Mouse (Mus musculus): ENCODE data around the gene Sox5. TPM values are rescaled to one million over a fixed set of nuclear protein-coding genes. Genes with fewer than 3 reads are reported as not detected.

The Sox5 gene
- polyA plus RNA-seq, 1 experiment, result 2.5 TPM

DNA sequence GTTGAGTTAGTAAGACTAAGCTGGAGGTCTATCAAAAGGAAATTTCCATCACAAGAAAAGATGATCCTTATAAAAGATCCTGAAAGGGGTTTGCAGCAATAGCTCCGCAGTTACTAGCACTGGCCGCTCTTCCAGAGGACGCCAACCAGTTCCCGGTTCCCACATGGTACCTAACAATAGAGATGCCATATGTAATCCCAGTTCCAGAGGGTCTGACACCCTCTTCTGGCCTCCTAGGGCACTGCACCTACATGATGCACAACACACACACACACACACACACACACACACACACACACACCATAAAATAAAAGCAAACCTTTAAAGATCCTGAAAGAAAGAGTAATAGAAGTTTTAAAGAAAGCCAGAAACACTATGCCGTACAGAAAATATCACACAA lies 290.9 kb downstream of the Sox5 start:
- H3K4me3 ChIP-seq (ENCODE audit: extremely low read depth, insufficient read depth, insufficient read length), result no peak overlapping the region
- no peak for DNase-seq (ENCODE audit: low read depth in 1 of 2, low spot score in 2 of 2)
- WGBS, result 97% methylated on average over 5 of the region's 5 CpGs
- no peak overlapping the region for H3K27ac ChIP-seq (ENCODE audit: insufficient read depth, low read length)
- TF ChIP-seq CTCF (IDR thresholded peaks at IDR 0.05; ENCODE audit: extremely low read depth, insufficient read depth, insufficient read length, insufficient replicate concordance) (no peak), POLR2A (IDR thresholded peaks at IDR 0.05; ENCODE audit: low read depth, low read length) (no peak)
- no peaks in the 10 kb centered on the region for H3K27me3 ChIP-seq (ENCODE audit: control insufficient read depth, insufficient read depth, low read length)
- no peaks in the 10 kb centered on the region for H3K36me3 ChIP-seq (ENCODE audit: control insufficient read depth, insufficient read depth, low read length)
- no peaks in the 10 kb centered on the region for H3K4me1 ChIP-seq (ENCODE audit: control insufficient read depth, insufficient read depth, insufficient read length)

DNA sequence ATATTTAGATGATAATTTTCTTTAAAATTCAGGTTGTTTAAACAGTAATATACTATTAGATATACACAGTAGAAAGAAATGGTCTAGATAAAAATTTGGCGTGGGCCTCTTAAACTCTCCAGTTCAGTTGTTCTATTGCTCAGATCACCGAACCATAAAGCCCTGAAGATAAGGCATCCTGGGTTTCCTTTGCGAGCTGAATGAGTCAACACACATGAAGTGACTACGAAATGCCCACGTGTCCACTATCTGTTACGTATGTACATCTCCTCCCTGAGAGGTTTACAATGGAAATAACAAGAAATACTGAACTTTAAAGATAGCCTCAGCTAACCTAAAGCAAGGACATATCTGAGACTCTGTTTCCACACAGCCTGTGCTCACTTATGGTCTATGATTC lies 296.2 kb downstream of the Sox5 start:
- TF ChIP-seq CTCF (IDR thresholded peaks at IDR 0.05; ENCODE audit: extremely low read depth, insufficient read depth, insufficient read length, insufficient replicate concordance) (no peak), POLR2A (IDR thresholded peaks at IDR 0.05; ENCODE audit: low read depth, low read length) (no peak)
- WGBS, result 61% methylated on average over 6 of the region's 6 CpGs
- Histone ChIP-seq H3K4me1 (ENCODE audit: control insufficient read depth, insufficient read depth, insufficient read length) (no peaks in the 10 kb centered on the region), H3K4me3 (ENCODE audit: extremely low read depth, insufficient read depth, insufficient read length) (no peak overlapping the region), H3K27me3 (ENCODE audit: control insufficient read depth, insufficient read depth, low read length) (no peaks in the 10 kb centered on the region), H3K36me3 (ENCODE audit: control insufficient read depth, insufficient read depth, low read length) (no peaks in the 10 kb centered on the region), H3K27ac (ENCODE audit: insufficient read depth, low read length) (no peak overlapping the region)
- no peak for DNase-seq (ENCODE audit: low read depth in 1 of 2, low spot score in 2 of 2)

DNA sequence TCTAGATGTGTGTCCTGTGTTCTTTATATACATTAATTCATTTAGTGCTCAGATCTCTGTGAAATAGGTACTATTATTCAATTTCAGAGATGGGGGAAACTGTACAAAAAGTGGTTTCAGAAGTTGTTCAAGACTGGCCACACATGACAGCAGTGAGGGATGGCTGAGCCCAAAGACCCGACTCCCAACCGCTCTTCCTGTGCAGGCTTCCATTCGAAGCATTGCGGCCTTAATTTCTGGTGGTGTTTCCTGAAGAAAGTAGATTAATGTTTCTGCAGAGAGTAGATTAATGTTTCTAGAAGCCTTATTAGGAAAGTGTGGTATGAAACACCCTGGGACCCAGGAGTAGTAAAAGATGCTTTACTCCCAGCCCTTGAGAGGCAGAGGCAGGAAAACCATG lies 298.6 kb downstream of the Sox5 start:
- 47% methylated on average over 4 of the region's 4 CpGs for WGBS
- H3K4me1 ChIP-seq (ENCODE audit: control insufficient read depth, insufficient read depth, insufficient read length), result no peaks in the 10 kb centered on the region; the same call in 1 of the 2 replicates
- no peak for TF ChIP-seq CTCF (IDR thresholded peaks at IDR 0.05; ENCODE audit: extremely low read depth, insufficient read depth, insufficient read length, insufficient replicate concordance)
- TF ChIP-seq POLR2A (IDR thresholded peaks at IDR 0.05; ENCODE audit: low read depth, low read length), result no peak

DNA sequence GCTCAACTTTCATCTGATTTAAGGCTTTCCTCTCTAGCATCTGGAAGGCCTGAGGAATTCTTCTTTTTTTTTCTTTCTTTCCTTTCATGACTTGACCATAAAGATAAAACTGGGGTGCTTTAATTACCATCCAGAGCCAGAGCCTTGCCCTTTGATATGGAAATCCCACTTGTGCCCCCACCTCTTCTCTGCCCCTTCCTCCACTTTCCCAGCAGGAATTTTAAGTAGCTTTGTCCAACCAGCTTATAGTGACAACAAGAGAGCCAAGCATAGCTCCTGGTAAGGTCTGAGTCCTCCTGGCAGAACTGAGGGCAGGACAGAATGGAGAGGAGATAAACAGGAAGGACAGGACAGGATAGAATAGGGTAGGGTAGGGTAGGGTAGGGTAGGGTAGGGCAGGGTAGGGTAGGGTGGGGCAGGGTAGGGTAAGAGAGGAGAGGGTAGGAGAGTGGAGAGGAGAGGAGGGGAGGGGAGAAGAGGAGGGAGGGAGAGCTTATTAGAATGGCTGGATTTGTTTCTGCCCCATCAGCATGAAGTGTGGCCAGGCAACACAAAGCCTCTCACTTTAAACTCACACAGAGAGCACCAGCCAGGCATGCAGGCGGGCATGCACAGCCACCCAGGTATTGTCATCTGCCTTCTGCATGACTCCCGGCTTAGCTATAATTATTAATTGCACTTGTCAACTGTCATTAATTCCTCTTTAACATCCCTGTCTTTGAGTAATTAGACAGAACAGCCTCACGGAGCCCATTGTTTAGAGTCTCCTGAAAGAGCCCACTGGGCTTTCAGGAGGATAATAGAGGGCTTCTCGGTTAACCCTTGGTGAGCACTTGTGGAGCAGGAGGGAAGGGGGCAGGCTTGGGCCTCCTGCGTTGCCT lies 300.9 kb downstream of the Sox5 start:
- no peak for TF ChIP-seq CTCF (IDR thresholded peaks at IDR 0.05; ENCODE audit: extremely low read depth, insufficient read depth, insufficient read length, insufficient replicate concordance)
- H3K4me1 ChIP-seq (ENCODE audit: control insufficient read depth, insufficient read depth, insufficient read length), result no peaks in the 10 kb centered on the region; the same call in 1 of the 2 replicates
- H3K27me3 ChIP-seq (ENCODE audit: control insufficient read depth, insufficient read depth, low read length), result no peaks in the 10 kb centered on the region
- H3K27ac ChIP-seq (ENCODE audit: insufficient read depth, low read length), result no peak overlapping the region
- WGBS, result 85% methylated on average over 5 of the region's 5 CpGs
- no peaks in the 10 kb centered on the region for H3K36me3 ChIP-seq (ENCODE audit: control insufficient read depth, insufficient read depth, low read length)
- H3K4me3 ChIP-seq (ENCODE audit: extremely low read depth, insufficient read depth, insufficient read length), result no peak overlapping the region
- DNase-seq (ENCODE audit: low read depth in 1 of 2, low spot score in 2 of 2), result no peak

More for the DNA sequence above, 298.6 kb downstream of the Sox5 start:
- Histone ChIP-seq H3K27ac (ENCODE audit: insufficient read depth, low read length) (no peak overlapping the region), H3K4me3 (ENCODE audit: extremely low read depth, insufficient read depth, insufficient read length) (no peak overlapping the region), H3K36me3 (ENCODE audit: control insufficient read depth, insufficient read depth, low read length) (no peaks in the 10 kb centered on the region), H3K27me3 (ENCODE audit: control insufficient read depth, insufficient read depth, low read length) (no peaks in the 10 kb centered on the region)
- DNase-seq (ENCODE audit: low read depth in 1 of 2, low spot score in 2 of 2), result no peak

DNA sequence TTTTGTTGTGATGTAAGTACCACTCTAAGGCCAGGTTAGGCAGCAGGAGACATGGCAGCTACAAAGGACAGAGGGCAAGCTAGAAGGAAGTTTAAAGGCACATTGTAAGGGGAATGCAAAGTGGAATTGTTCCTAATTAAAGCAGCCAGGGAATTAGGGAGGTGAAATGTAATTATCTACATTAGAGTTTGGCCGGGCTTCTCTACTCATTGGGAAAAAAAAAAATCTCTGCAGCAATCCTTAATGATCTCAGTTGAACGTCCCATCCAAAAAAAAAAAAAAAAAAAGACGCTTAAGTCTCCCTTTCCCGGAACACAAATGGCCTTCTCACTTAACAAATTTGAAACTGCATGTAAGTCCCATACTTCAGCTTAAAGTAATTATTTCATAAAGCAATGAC lies 301.9 kb downstream of the Sox5 start:
- no peaks in the 10 kb centered on the region for H3K36me3 ChIP-seq (ENCODE audit: control insufficient read depth, insufficient read depth, low read length)
- TF ChIP-seq POLR2A (IDR thresholded peaks at IDR 0.05; ENCODE audit: low read depth, low read length) (no peak), CTCF (IDR thresholded peaks at IDR 0.05; ENCODE audit: extremely low read depth, insufficient read depth, insufficient read length, insufficient replicate concordance) (no peak)

DNA sequence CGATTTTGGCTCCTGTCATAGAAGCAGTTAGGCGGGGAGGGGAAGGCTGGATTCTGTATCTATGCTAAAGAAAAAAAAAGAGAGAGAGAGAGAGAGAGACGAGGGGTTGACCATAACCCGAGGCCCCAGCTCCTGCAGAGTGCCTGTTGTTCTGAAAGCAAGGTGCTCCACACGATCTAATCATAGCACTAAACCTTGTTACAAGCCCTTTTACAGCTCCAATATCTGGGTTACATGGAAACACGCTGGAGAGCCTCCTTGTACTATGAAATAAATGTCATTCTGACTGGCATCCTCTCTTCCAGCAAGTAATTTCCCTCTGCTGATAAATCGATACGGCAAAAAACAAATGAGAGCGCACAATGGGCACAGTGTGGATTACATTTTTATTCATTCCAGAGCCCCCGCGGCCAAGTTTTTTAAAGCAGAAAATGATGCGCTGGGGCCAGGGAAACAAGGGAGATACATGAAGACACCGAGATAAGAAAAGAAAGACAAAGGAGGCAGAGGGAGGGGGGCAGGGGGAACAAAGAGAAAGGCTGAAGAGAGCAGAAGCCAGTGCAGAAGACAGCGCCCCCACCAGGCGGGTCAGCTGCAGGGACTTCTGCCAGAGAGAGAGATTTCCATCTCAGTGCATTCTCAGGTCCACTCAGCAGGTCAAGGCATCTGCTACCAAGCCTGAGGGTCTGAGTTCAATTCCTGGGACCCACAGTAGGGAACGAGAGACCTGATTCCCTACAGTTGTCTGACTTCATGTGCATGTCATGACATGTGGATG lies 304.3 kb downstream of the Sox5 start:
- Histone ChIP-seq H3K36me3 (ENCODE audit: control insufficient read depth, insufficient read depth, low read length) (no peaks in the 10 kb centered on the region), H3K4me1 (ENCODE audit: control insufficient read depth, insufficient read depth, insufficient read length) (no peaks in the 10 kb centered on the region; the same call in 1 of the 2 replicates), H3K4me3 (ENCODE audit: extremely low read depth, insufficient read depth, insufficient read length) (no peak overlapping the region), H3K27ac (ENCODE audit: insufficient read depth, low read length) (no peak overlapping the region), H3K27me3 (ENCODE audit: control insufficient read depth, insufficient read depth, low read length) (no peaks in the 10 kb centered on the region)
- DNase-seq (ENCODE audit: low read depth in 1 of 2, low spot score in 2 of 2), result no peak
- no peak for TF ChIP-seq POLR2A (IDR thresholded peaks at IDR 0.05; ENCODE audit: low read depth, low read length)
- TF ChIP-seq CTCF (IDR thresholded peaks at IDR 0.05; ENCODE audit: extremely low read depth, insufficient read depth, insufficient read length, insufficient replicate concordance), result no peak
- WGBS, result 85% methylated on average over 16 of the region's 16 CpGs

More for the DNA sequence above, 301.9 kb downstream of the Sox5 start:
- Histone ChIP-seq H3K27me3 (ENCODE audit: control insufficient read depth, insufficient read depth, low read length) (no peaks in the 10 kb centered on the region), H3K4me3 (ENCODE audit: extremely low read depth, insufficient read depth, insufficient read length) (no peak overlapping the region), H3K27ac (ENCODE audit: insufficient read depth, low read length) (no peak overlapping the region), H3K4me1 (ENCODE audit: control insufficient read depth, insufficient read depth, insufficient read length) (no peaks in the 10 kb centered on the region; the same call in 1 of the 2 replicates)
- 89% methylated on average over 4 of the region's 4 CpGs for WGBS
- DNase-seq (ENCODE audit: low read depth in 1 of 2, low spot score in 2 of 2), result no peak

Measured in spleen, adult 2 months (tissue).